Mouse (Mus musculus): ENCODE data around the gene Tead1.

The Tead1 gene

GRCm38 (mm10) chr7:112686586-112686985 is 7.5 kb downstream of the Tead1 start:
- ATAC-seq (ENCODE audit: low TSS enrichment) = no peak

- no peak for ATAC-seq (ENCODE audit: low TSS enrichment)
Measured at GRCm38 (mm10) chr7:112688425-112689001, 9.4 kb downstream of the Tead1 start.

GRCm38 (mm10) chr7:112690836-112691781 is 12.0 kb downstream of the Tead1 start:
- ATAC-seq (ENCODE audit: low TSS enrichment) = no peak

- no peak for ATAC-seq (ENCODE audit: low TSS enrichment)
Measured at GRCm38 (mm10) chr7:112693566-112693965, 14.4 kb downstream of the Tead1 start.

- ATAC-seq (ENCODE audit: low TSS enrichment) = no peak
Measured at GRCm38 (mm10) chr7:112696777-112697161, 17.7 kb downstream of the Tead1 start.

GRCm38 (mm10) chr7:112697162-112697841 is 18.2 kb downstream of the Tead1 start:
- peak; percentile 38; the same call in 1 of the 2 replicates for ATAC-seq (ENCODE audit: low TSS enrichment)

GRCm38 (mm10) chr7:112700082-112700481 is 21.0 kb downstream of the Tead1 start:
- ATAC-seq (ENCODE audit: low TSS enrichment) = no peak

GRCm38 (mm10) chr7:112703341-112703740 is 24.2 kb downstream of the Tead1 start:
- no peak for ATAC-seq (ENCODE audit: low TSS enrichment)

- no peak for ATAC-seq (ENCODE audit: low TSS enrichment)
Measured at GRCm38 (mm10) chr7:112705870-112706269, 26.8 kb downstream of the Tead1 start.

- ATAC-seq (ENCODE audit: low TSS enrichment) = no peak
Measured at GRCm38 (mm10) chr7:112706756-112707155, 27.6 kb downstream of the Tead1 start.

GRCm38 (mm10) chr7:112710409-112711107 is 31.4 kb downstream of the Tead1 start:
- ATAC-seq (ENCODE audit: low TSS enrichment) = no peak

- no peak for ATAC-seq (ENCODE audit: low TSS enrichment)
Measured at GRCm38 (mm10) chr7:112711977-112712376, 32.9 kb downstream of the Tead1 start.

GRCm38 (mm10) chr7:112713509-112713908 is 34.4 kb downstream of the Tead1 start:
- no peak for ATAC-seq (ENCODE audit: low TSS enrichment)

GRCm38 (mm10) chr7:112714783-112715182 is 35.7 kb downstream of the Tead1 start:
- no peak for ATAC-seq (ENCODE audit: low TSS enrichment)

- ATAC-seq (ENCODE audit: low TSS enrichment) = no peak
Measured at GRCm38 (mm10) chr7:112716701-112717100, 37.6 kb downstream of the Tead1 start.

- no peak for ATAC-seq (ENCODE audit: low TSS enrichment)
Measured at GRCm38 (mm10) chr7:112717676-112718075, 38.6 kb downstream of the Tead1 start.

- no peak for ATAC-seq (ENCODE audit: low TSS enrichment)
Measured at GRCm38 (mm10) chr7:112719394-112720142, 40.5 kb downstream of the Tead1 start.

- peak; percentile 65; the same call in 1 of the 2 replicates for ATAC-seq (ENCODE audit: low TSS enrichment)
Measured at GRCm38 (mm10) chr7:112720143-112720988, 41.2 kb downstream of the Tead1 start.

GRCm38 (mm10) chr7:112720989-112721337 is 41.8 kb downstream of the Tead1 start:
- ATAC-seq (ENCODE audit: low TSS enrichment) = no peak

GRCm38 (mm10) chr7:112721859-112722258 is 42.7 kb downstream of the Tead1 start:
- ATAC-seq (ENCODE audit: low TSS enrichment) = no peak
